Mouse (Mus musculus): Measurements from ENCODE around the gene Mdfi. TPM values are rescaled to one million over a fixed set of nuclear protein-coding genes. Genes with fewer than 3 reads are reported as not detected.
A peak's percentile ranks its signal among the peaks of the same experiment; 100 is the strongest.

The Mdfi gene
- polyA plus RNA-seq, 1 experiment from 2014 or later = 11.2 TPM

DNA sequence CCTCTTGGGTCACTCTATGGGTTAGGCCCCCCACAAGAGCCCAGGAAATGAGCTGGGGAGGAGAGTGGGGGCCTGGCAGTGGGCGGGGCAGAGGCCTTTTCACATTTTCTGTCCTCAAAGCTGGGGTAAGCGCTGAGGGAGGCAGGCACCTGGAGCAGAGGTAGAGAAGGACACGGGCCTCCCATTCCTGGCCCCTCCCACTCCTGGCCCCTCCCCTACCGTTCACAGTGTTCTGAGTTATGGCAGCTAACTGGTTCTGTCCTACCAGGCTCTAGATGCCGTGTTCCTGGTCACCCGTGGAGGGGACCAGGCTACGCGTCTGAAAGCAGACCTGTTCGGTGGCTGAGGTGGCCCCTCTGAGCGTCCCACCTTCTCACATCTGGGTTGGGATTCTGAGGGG is 19.0 kb downstream of the Mdfi start:
- no peaks in the 10 kb centered on the region for H3K9me3 ChIP-seq (replicated peaks; ENCODE audit: control insufficient read depth, low read length)
- no peak overlapping the region for H3K27ac ChIP-seq (ENCODE audit: low read length)
- WGBS = 52% methylated on average over 10 of the region's 10 CpGs
- H3K36me3 ChIP-seq (ENCODE audit: control insufficient read depth, insufficient read depth, low read length) = peaks cover 19% of the 10 kb centered on the region
- no peak; the same call in 1 of the 2 replicates for ATAC-seq (ENCODE audit: insufficient read depth, low FRiP score)
- no peak overlapping the region for H3K4me2 ChIP-seq (ENCODE audit: low read depth, low read length)
- H3K9ac ChIP-seq (ENCODE audit: low read length) = no peak overlapping the region
- no peaks in the 10 kb centered on the region for H3K27me3 ChIP-seq (ENCODE audit: control insufficient read depth, insufficient read depth, low read length)
- H3K4me3 ChIP-seq (replicated peaks; ENCODE audit: low read length) = no peak overlapping the region
- H3K4me1 ChIP-seq (ENCODE audit: control insufficient read depth, insufficient read depth, low read length) = peaks cover 19% of the 10 kb centered on the region

- Histone ChIP-seq H3K4me1 (ENCODE audit: control insufficient read depth, insufficient read depth, low read length) (peaks cover 19% of the 10 kb centered on the region), H3K27ac (ENCODE audit: low read length) (0 out of 2 replicates have a peak overlapping the region, but pooled peaks have one; percentile 46), H3K9ac (ENCODE audit: low read length) (no peak overlapping the region), H3K36me3 (ENCODE audit: control insufficient read depth, insufficient read depth, low read length) (peaks cover 13% of the 10 kb centered on the region), H3K4me2 (ENCODE audit: low read depth, low read length) (no peak overlapping the region), H3K4me3 (replicated peaks; ENCODE audit: low read length) (no peak overlapping the region), H3K27me3 (ENCODE audit: control insufficient read depth, insufficient read depth, low read length) (no peaks in the 10 kb centered on the region), H3K9me3 (replicated peaks; ENCODE audit: control insufficient read depth, low read length) (no peaks in the 10 kb centered on the region)
- ATAC-seq (ENCODE audit: insufficient read depth, low FRiP score) = no peak
- whole genome bisulfite sequencing = 29% methylated on average over 6 of the region's 6 CpGs
Observed at GRCm38 (mm10) chr17:47814496-47814895, 20.0 kb downstream of the Mdfi start.

DNA sequence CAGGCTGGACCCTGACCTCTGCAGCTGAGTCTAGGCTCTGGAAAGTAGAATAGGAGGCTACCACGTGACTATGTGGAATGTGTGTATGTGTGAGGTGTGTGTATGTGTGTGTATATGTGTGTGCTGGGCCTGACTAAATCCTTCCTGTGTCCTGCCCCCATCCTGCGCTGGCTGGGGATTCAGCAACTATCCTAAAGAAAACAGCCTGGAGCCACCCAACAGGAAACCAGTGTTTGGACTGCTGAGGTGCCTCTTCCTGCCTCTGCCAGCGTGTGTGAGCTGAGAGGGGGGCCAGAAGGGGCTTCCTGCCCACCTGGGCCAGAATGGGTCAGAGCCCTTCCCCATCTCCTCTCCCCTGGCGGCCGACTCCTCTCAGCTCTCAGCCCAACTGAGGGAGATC is 20.9 kb downstream of the Mdfi start:
- H3K9ac ChIP-seq (ENCODE audit: low read length) = no peak overlapping the region
- H3K4me3 ChIP-seq (replicated peaks; ENCODE audit: low read length) = no peak overlapping the region
- H3K36me3 ChIP-seq (ENCODE audit: control insufficient read depth, insufficient read depth, low read length) = peaks cover 10% of the 10 kb centered on the region; the same call in 1 of the 2 replicates
- H3K4me2 ChIP-seq (ENCODE audit: low read depth, low read length) = no peak overlapping the region
- peak overlapping the region; percentile 46 for H3K27ac ChIP-seq (ENCODE audit: low read length)
- no peaks in the 10 kb centered on the region for H3K27me3 ChIP-seq (ENCODE audit: control insufficient read depth, insufficient read depth, low read length)
- H3K9me3 ChIP-seq (replicated peaks; ENCODE audit: control insufficient read depth, low read length) = no peaks in the 10 kb centered on the region
- WGBS = 46% methylated on average over 5 of the region's 5 CpGs
- ATAC-seq (ENCODE audit: insufficient read depth, low FRiP score) = peak; percentile 28; the same call in 1 of the 2 replicates
- H3K4me1 ChIP-seq (ENCODE audit: control insufficient read depth, insufficient read depth, low read length) = peaks cover 19% of the 10 kb centered on the region

GRCm38 (mm10) chr17:47812200-47812599 is 22.3 kb downstream of the Mdfi start:
- Histone ChIP-seq H3K36me3 (ENCODE audit: control insufficient read depth, insufficient read depth, low read length) (peaks cover 4% of the 10 kb centered on the region; the same call in 1 of the 2 replicates), H3K27me3 (ENCODE audit: control insufficient read depth, insufficient read depth, low read length) (no peaks in the 10 kb centered on the region), H3K4me2 (ENCODE audit: low read depth, low read length) (no peak overlapping the region), H3K27ac (ENCODE audit: low read length) (no peak overlapping the region), H3K9ac (ENCODE audit: low read length) (no peak overlapping the region), H3K4me3 (replicated peaks; ENCODE audit: low read length) (no peak overlapping the region), H3K9me3 (replicated peaks; ENCODE audit: control insufficient read depth, low read length) (no peaks in the 10 kb centered on the region), H3K4me1 (ENCODE audit: control insufficient read depth, insufficient read depth, low read length) (peaks cover 19% of the 10 kb centered on the region)
- WGBS = 85% methylated on average over 6 of the region's 6 CpGs
- no peak for ATAC-seq (ENCODE audit: insufficient read depth, low FRiP score)

GRCm38 (mm10) chr17:47811265-47811800 is 23.2 kb downstream of the Mdfi start:
- Histone ChIP-seq H3K4me2 (ENCODE audit: low read depth, low read length) (no peak overlapping the region), H3K27me3 (ENCODE audit: control insufficient read depth, insufficient read depth, low read length) (no peaks in the 10 kb centered on the region), H3K9me3 (replicated peaks; ENCODE audit: control insufficient read depth, low read length) (no peaks in the 10 kb centered on the region), H3K9ac (ENCODE audit: low read length) (no peak overlapping the region), H3K36me3 (ENCODE audit: control insufficient read depth, insufficient read depth, low read length) (peaks cover 3% of the 10 kb centered on the region; the same call in 1 of the 2 replicates), H3K4me3 (replicated peaks; ENCODE audit: low read length) (no peak overlapping the region), H3K27ac (ENCODE audit: low read length) (no peak overlapping the region), H3K4me1 (ENCODE audit: control insufficient read depth, insufficient read depth, low read length) (peaks cover 22% of the 10 kb centered on the region)
- ATAC-seq (ENCODE audit: insufficient read depth, low FRiP score) = no peak
- 65% methylated on average over 15 of the region's 15 CpGs for WGBS

DNA sequence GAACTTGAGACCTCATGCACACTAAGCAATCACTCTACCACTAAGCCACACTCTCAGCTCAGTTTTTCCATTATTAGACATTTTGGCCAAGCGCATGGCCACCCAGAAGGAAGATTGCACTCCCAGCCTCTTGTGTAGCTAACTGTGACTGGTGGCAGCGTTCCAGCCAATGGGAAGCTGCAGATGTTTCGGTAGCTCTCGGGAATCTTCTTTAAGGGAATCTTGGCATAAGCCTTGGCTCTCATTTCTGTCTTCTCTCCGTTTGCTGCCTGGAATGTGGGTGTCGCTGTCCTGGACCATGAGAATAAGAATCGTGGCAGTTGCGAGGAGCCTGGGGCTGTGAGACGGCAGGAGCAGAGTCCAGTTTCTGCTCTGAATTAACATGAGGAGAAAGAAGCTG is 28.3 kb downstream of the Mdfi start:
- no peak overlapping the region for H3K4me3 ChIP-seq (replicated peaks; ENCODE audit: low read length)
- peak overlapping the region; percentile 72 for H3K27ac ChIP-seq (ENCODE audit: low read length)
- H3K9me3 ChIP-seq (replicated peaks; ENCODE audit: control insufficient read depth, low read length) = no peaks in the 10 kb centered on the region
- peaks cover 11% of the 10 kb centered on the region; the same call in 1 of the 2 replicates for H3K4me1 ChIP-seq (ENCODE audit: control insufficient read depth, insufficient read depth, low read length)
- peak overlapping the region; percentile 20; the same call in 1 of the 2 replicates for H3K4me2 ChIP-seq (ENCODE audit: low read depth, low read length)
- ATAC-seq (ENCODE audit: insufficient read depth, low FRiP score) = peak; percentile 73; the same call in 1 of the 2 replicates
- no peaks in the 10 kb centered on the region for H3K36me3 ChIP-seq (ENCODE audit: control insufficient read depth, insufficient read depth, low read length)
- no peak overlapping the region for H3K9ac ChIP-seq (ENCODE audit: low read length)
- WGBS = 34% methylated on average over 9 of the region's 9 CpGs
- H3K27me3 ChIP-seq (ENCODE audit: control insufficient read depth, insufficient read depth, low read length) = no peaks in the 10 kb centered on the region

- H3K9ac ChIP-seq (ENCODE audit: low read length) = no peak overlapping the region
- H3K4me3 ChIP-seq (replicated peaks; ENCODE audit: low read length) = no peak overlapping the region
- no peak overlapping the region for H3K27ac ChIP-seq (ENCODE audit: low read length)
- H3K27me3 ChIP-seq (ENCODE audit: control insufficient read depth, insufficient read depth, low read length) = no peaks in the 10 kb centered on the region
- H3K36me3 ChIP-seq (ENCODE audit: control insufficient read depth, insufficient read depth, low read length) = no peaks in the 10 kb centered on the region
- 46% methylated on average over 13 of the region's 13 CpGs for WGBS
- ATAC-seq (ENCODE audit: insufficient read depth, low FRiP score) = no peak
- H3K9me3 ChIP-seq (replicated peaks; ENCODE audit: control insufficient read depth, low read length) = no peaks in the 10 kb centered on the region
- H3K4me2 ChIP-seq (ENCODE audit: low read depth, low read length) = no peak overlapping the region
- peaks cover 11% of the 10 kb centered on the region; the same call in 1 of the 2 replicates for H3K4me1 ChIP-seq (ENCODE audit: control insufficient read depth, insufficient read depth, low read length)
Observed at GRCm38 (mm10) chr17:47805047-47805835, 29.2 kb downstream of the Mdfi start.

GRCm38 (mm10) chr17:47803662-47804061 is 30.8 kb downstream of the Mdfi start:
- no peak for ATAC-seq (ENCODE audit: insufficient read depth, low FRiP score)
- H3K9me3 ChIP-seq (replicated peaks; ENCODE audit: control insufficient read depth, low read length) = no peaks in the 10 kb centered on the region

GRCm38 (mm10) chr17:47802806-47803205 is 31.7 kb downstream of the Mdfi start:
- H3K4me3 ChIP-seq (replicated peaks; ENCODE audit: low read length) = no peak overlapping the region
- no peak overlapping the region for H3K27ac ChIP-seq (ENCODE audit: low read length)
- H3K36me3 ChIP-seq (ENCODE audit: control insufficient read depth, insufficient read depth, low read length) = no peaks in the 10 kb centered on the region
- H3K4me1 ChIP-seq (ENCODE audit: control insufficient read depth, insufficient read depth, low read length) = peaks cover 11% of the 10 kb centered on the region; the same call in 1 of the 2 replicates
- H3K9ac ChIP-seq (ENCODE audit: low read length) = no peak overlapping the region
- no peaks in the 10 kb centered on the region for H3K9me3 ChIP-seq (replicated peaks; ENCODE audit: control insufficient read depth, low read length)
- H3K4me2 ChIP-seq (ENCODE audit: low read depth, low read length) = no peak overlapping the region
- 6% methylated on average over 8 of the region's 8 CpGs for WGBS
- H3K27me3 ChIP-seq (ENCODE audit: control insufficient read depth, insufficient read depth, low read length) = no peaks in the 10 kb centered on the region
- no peak for ATAC-seq (ENCODE audit: insufficient read depth, low FRiP score)

More at GRCm38 (mm10) chr17:47803662-47804061, 30.8 kb downstream of the Mdfi start:
- Histone ChIP-seq H3K9ac (ENCODE audit: low read length) (no peak overlapping the region), H3K4me1 (ENCODE audit: control insufficient read depth, insufficient read depth, low read length) (peaks cover 11% of the 10 kb centered on the region; the same call in 1 of the 2 replicates), H3K36me3 (ENCODE audit: control insufficient read depth, insufficient read depth, low read length) (no peaks in the 10 kb centered on the region), H3K27ac (ENCODE audit: low read length) (no peak overlapping the region), H3K4me3 (replicated peaks; ENCODE audit: low read length) (no peak overlapping the region), H3K27me3 (ENCODE audit: control insufficient read depth, insufficient read depth, low read length) (no peaks in the 10 kb centered on the region), H3K4me2 (ENCODE audit: low read depth, low read length) (no peak overlapping the region)
- 90% methylated on average over 4 of the region's 4 CpGs for WGBS
